Mouse (Mus musculus) heart, postnatal 4 days (tissue): ENCODE measurements at regions not wholly inside any gene's neighbourhood (a gene's known extent, or its start where the extent isn't known, plus 50 kb on each side); places are given as distances from the start of the nearest gene placed in this dataset.

Source experiments
- DNase-seq: peaks from one replicate; pipeline ENCODE4 v3.0.0; 2021

DNA sequence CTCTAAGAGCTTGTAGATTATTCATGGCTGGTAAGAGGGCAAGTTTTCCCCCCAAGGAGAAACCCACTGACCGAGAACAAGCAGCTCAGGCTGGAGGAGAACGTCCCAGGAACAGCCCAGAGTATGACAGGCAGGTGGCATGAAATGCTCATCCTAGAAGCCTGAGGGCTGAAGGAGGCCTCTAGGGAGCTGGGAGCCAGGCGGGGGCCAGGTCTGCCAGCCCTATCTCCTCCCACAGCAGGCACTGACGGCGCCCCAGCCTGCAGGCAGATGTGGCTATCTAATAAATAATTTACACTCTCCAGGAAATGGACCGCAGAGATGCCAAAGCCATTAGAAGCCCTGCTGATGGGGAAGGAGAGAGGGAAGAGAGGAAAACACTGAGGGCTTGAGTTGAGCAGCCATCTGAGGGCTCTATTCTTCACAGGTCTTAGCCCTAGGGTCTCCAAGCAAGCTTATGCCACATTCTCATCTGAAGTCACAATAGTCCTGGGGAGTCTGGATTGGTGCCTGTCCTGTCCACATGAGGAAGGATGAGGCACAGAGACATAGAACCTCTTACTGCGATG, 176.1 kb downstream of the Mycn start:
- no peak for DNase-seq

DNA sequence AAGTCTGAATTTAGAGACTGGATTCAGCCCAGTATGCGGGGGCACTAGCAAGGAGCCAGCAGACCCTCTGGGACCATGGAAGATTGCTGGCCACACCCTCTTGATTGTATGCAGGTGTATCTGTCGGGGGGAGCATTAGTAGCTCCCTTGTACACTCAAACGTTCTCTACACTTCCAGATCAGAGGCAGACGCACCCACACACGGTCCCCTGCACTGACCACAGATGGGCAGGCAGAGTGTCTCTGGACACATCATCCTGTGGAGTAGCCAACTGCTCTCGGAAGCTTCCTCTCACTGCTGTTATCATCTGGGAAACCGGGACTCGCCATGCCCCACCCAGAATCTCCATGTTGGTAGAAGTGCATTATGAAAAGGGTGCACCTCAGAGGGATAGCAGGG, 176.7 kb downstream of the Mycn start:
- no peak for DNase-seq

DNA sequence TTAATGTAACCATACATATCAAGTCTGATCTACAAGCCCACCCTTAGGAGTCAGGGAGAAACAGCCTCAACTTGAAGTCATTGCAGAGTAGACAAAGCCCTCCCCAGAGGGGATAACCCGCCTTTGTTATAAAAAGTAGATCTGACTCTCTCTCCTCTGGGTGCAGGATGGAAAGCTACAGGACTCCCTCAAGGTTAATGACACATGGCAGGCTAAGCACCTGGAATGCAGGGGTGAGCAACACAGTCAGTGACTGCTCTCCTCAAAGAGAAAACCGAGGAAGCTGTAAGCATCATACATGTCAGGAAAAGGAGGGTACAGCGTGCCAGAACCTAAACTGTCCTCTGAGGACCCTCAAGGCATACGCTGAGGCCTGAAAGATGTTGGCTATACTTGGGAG, 177.1 kb downstream of the Mycn start:
- no peak for DNase-seq

DNA sequence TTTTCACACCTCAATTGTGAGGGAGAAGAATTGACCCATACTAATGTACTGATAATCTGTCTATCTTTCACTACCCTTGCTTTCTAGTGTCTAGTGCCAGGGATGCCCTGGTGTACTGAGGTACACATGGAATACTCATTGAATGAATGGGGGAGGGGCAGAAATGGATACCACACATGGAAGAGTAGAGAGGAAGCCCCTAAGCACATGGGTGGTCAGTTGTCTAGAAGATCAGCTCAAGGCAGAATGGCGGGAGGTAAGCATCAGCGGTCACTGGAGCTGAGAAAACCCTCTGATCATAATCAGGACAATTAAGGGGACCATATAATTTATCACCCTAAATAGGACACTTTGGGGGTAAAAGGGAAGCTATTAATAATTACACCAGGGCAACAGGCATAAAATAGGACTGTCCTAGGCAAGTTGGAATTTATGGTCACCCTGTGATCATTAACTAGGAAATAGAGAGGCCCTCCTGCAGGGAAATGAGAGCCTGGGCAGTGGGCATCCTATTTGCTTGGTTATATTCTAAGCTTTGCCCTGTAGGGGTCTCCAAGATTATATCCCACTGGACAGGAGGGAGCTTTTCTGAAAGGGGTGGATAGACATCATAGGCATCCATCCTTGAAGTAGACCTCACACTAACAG, 185.3 kb downstream of the Mycn start:
- no peak for DNase-seq

DNA sequence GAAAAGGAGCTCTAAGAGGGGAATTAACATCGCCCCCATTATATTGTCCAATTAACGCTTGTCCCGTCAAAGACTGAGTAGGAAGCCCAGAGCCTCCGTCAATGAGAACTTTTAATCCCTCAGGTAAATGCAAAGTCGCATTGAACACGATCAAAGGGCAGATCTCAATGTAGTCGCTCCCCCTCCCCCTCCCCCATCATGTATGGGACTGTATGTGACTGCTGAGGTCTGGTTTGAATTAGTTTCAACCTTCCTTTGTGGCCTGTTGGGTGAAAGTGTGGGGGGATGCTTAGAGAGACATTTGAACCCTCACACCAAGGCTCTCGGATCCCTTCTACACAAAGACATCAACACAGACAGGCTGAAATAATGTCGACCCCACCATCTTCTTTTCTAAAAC, 187.9 kb downstream of the Mycn start:
- DNase-seq, result no peak

DNA sequence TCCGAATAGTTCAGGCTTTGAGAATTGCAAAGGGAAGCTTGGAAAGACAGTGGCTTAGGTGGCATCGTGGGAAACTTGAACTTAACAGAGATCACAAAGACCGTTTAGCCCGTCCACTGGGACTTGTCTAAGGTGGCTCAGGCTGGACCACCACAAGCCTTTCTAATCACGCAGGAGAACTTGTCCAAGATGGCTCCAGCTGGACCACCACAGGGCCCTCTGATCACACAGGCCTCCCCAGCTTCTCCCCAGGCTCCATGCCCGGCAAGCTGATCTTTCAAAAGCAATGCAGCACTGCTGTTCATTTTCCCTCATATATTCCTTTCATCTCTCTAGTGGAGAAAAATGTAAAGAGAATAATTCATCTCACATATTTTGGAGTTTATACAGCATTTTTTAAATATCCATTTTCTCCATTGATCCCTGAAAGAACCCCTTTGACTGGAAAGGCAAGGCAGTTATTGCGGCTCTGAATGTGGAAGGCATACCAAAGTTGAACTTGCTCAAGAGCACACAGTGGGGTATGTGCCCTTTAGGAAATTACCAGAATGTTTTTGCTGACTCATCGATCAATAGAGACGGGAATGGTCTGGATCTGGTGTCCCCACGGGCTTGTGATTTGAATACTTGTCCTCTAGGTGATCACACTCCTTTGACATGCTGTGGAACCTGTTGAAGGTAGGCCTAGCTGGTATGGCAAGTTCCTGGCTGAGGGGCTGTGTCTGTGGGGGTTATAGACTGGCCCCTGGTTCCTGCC, 189.9 kb downstream of the Mycn start:
- DNase-seq, result no peak

DNA sequence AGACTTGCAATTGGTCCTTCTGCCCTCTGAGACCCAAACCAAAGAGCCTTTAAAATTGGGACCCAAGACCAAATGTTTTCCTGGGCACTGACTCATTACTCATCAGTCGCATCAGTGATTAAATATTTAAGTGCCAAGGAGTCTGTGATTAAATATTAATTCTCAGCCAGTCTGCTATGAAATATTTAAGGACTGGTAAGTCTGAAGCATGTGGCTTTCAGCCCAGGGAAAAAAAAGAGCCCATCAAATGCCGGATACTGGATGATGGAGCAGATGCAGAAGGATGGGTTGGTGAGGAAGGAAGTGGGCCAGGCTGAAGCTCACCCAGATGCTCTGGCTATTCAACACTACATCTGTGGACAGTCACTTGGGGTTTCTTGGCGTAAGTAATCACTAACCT, 192.0 kb downstream of the Mycn start:
- DNase-seq, result no peak

DNA sequence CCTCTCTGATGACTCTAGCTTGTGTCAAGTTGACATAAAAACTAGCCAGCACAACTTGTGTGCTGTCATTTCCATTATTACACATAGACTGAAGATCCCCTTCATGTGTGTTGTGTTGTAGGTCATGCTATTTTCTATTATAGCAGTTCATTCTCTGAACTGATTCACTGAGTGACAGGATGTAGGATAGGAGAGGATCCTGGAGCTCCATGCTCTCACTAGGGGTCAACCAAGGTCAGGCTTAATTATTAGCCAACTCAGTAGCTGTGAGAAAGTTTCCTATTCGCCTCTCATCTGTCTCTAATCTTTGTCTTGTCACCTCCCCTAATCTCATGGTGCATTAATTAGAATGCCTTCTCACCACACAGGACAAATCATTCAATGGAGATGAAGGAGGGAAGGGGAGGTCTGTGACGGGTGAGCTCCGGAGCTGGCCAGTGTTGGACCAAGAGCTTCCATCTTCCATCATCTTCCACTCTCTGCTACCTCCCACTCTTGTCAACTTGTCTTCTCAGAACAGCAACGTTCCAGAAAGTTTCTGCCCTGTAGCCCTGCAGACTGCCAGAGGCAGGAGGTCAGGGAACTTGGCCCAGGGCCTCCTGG, 194.8 kb downstream of the Mycn start:
- no peak for DNase-seq

DNA sequence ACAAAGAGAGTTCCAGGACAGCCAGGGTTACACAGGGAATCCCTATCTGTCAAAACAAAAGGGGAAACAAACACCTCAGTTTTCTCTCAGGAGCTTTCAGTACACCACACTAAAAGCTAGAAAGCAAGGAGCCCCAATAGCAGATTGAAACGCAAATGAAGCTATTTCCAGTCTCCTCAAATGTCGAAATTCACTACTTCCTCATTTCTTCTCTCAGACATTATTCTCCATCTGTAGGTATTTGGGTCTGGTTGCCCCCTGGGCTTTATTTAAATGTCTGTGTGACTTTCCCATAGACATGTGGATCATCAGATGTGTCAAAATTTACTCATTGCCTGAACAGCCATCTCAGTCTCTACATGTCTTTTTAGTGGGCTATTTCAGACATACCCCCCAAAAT, 197.2 kb downstream of the Mycn start:
- no peak for DNase-seq

DNA sequence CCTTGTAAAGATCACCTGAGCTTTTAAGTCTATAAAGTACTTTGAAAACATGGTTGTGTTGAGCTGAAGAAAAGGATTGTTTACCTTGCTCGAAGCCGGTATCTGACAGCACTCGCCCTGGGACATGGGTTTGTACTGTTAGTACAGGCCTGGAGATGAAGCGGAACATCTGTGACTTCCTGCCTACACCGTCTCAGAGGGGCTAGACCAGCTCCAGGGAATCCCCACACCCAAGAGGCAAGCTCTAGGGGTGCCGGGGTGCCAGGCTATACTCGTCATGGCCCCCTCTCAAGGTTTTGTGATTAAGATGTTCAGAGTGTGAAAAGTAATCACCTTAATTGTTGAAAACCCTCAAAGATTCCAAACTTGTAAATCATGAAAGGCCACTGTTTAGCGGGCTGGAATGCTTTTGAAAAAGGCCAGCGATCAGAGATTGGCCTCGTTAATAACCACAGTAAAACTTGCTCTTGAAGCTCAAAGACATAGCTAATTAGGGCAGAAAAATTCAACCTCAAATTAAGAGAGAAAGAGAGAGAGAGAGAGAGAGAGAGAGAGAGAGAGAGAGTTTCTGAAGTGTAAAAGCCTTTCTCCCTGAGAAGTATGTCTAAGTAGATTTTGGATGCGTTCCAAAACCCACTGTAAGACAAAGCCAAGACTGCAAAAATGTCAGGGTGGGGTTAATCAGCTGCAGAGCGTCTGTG, 202.9 kb downstream of the Mycn start:
- DNase-seq, result no peak

DNA sequence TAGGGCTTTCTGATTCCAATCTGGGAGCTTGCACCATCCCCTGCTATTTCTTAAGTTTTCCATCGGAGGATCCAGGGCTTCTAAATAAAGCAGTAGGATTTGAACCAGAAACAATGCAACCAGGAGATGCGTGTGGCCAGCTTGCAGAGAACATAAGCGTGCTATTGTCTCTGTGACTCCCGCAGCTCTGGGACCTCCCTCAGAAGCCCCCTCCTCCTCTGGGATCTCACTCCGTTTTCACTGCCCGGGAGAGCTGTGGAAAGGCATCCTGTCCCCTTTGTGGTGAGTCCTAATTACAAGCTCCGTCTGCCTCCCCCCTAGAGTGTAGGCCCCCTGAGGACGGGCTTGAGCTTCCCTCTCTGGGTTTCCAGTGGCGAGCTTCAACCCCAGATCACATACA, 215.9 kb downstream of the Mycn start:
- DNase-seq, result no peak

DNA sequence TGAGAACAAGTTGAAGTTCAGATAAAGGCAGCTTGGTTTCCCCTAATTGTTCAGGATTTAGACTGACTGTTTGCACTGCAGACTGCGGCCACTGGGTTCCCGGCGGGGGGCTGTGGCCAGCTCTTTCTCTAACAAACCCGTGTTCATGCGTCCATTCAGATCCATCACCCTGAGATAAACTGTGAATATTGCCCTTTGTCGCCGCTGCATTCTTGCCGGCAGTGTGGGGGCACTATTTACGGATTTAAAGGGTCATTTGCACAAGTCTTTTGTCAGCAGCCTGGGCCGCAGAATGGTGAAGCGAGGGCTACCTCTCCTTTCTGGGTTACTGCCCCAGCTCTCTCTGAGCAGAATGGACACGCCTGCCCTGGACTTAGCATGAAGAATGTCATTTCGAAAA, 216.6 kb downstream of the Mycn start:
- no peak for DNase-seq

DNA sequence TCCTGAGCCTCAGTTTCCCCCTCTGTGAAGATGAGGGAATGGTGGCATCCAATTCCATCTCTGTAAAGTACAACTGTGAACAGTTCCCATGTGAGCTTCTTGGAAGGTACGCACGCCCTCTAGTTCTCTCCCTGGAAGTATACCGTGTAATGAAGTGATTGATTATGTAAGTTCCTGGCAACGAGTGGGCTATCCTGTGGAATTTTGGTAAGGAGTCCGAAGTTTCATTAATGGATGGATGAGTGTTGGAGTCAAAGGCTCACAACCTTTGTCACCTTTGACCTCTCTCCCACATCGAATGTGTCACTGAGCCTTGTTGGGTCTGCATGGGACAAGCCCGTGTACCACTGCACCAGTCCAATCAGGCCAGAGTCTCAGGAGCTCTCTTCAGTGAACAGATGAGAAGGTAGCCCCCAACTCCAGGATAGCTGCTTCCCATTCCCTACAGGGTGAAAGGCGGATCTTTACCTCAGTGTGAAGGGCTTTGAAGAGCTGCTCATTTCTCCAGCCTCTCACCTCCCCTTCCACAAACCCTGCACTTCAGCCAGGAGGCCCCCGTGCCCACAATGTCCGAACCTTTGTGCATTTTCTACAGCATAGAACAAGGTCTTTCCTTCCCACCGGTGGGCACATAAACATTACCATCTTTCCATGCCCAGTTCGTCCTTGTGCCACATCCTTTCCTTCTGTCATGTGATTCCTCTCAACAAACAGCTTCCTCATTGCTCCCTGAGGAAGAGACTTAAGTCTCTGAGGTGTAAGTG, 217.8 kb downstream of the Mycn start:
- no peak for DNase-seq

DNA sequence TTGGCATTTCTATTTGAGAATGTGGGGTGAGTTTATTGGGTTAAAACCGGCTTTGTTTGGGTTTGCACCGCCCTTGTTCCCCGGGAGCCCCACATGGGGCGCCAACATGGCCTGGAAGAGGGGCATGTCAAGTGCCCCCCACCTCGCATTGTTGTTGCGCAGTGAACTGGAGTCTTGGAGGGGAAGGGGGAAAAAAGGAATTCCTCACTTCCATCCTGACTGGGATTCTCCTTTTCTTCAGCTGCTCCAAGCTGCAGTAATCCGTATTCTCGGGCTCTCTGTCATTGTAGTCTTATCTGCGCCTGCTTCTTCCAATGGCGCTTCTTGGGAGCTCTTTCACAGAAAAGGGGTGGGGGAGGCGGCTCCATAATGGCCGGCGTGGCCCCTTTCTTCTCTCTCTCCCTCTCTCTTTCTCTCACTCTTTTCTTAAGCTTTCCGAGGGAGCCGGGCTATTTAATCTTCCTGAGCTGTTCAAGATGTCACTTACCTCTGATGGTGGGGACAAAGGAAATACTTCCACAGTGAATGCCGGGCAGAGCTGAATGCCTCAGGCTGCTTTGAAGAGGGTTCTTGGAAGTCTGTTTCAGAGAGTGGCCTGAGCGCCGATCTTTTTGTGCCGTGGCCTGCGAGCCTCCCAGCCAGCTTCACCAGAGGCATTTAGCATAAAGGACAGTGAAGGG, 218.6 kb downstream of the Mycn start:
- DNase-seq, result no peak

DNA sequence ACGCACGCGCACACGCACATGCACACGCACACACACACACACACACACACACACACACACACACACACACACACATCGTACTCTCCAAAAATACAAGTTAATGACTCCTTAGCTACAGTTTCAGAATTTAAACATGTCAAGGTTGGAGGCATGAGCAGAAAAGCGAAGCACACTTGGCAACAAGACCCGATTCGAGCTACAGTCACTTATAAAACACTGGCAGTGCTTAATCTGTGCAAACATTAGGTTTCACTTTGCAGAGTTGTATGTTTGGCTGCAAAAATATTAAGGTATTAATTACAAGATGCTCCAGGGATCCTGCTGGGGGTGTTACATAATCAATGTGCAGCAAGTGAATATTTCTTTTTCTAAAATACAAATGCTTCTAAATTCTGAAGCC, 225.0 kb downstream of the Mycn start:
- no peak for DNase-seq

DNA sequence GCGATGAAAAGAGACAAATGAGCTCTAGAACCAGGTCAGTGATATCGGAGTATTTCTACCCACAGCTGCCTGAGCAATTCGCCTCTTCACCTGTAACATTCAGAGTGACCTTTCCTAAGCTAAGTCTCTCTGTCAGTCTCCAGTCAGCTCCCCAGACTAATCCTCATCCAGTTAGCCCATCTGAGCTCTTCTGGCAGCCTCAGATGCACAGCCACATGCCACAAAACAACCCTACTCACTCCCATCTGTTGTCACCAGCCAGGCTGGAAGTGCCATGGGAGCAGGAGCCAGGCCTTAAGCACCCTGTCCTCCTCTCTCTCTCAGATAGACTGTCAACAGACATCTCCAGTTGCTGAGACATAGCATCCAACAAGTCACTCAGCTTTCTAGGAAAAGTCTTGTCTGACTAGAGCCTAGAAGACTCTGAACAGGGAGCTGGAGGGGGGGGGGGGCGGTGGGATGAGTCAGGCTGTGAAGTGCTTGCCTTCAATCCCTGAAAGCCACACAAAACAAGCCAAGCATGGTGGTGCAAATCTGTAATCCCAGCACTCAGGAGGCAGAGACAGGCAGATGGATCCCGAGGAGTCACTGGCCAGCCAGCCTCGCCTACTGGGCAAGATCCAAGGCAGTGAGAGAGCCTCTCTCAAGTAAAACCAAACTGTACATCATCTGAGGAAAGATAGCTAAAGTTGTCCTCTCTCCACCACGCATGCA, 225.6 kb downstream of the Mycn start:
- DNase-seq, result no peak

DNA sequence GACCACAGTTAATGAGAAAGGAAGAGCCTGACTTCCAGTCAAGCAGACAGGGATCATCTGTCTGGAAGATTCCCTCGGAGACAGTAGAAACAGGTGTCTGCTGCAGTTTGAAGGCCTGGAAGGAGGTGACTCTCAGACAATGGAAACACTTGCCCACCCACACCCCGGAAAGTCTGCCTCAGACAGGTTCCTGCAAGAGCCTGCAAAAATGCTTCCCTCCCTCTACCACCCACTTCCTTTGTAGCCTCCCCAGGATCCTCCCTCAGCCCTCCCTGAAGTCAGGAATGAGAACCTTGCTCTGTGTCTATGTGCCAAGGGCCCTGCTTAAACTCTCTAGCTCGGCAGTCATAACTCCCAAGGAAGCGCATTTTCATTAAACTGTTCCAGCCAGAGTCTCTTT, 226.2 kb downstream of the Mycn start:
- no peak for DNase-seq

DNA sequence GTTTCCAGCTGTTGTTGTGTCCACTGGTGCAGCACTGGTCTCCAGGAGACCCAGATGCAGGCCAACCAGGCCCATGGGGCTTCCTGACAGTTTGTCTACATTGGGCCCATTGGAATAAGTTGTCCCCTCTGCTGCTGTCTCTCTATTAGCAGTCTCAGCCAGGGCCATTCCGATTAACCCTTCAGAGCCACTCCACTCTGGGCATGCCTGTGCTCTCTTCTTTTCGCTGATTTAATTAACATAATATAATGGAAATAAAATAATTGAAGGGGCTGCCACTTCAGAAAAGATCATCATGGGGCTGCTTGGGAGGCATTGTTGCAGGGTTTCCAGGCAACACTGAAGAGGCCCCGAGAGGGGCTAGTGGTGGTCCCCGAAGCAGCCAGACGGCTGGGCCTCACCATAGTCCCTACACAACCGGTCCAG, 231.5 kb downstream of the Mycn start:
- no peak for DNase-seq

DNA sequence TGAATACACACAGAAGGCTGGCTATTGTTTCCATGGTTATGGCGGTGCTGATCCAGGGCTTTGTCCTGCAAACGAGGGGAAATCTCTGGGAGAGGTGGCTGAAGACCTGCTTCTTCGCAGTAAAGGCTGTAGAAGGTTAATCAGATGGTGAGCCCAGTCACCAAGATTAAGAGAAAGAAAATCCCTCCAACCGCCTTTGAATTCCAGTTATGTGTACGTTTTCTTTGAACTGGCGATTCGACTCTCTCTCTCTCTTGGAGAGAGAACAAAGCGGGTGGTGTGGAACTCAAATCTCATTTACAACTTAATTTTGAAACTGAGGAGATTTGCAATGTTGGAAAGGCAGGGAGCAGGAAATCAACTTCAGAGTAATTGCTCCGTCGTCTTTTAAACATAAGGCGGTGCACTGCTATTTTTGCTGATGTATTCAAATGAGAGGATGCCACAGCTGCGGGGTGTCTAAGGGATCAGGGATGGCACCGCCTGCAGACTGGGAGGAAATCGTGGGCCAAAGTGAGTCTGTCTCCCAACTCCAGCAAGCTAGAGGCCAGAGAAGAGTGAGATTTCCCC, 232.7 kb downstream of the Mycn start:
- no peak for DNase-seq

DNA sequence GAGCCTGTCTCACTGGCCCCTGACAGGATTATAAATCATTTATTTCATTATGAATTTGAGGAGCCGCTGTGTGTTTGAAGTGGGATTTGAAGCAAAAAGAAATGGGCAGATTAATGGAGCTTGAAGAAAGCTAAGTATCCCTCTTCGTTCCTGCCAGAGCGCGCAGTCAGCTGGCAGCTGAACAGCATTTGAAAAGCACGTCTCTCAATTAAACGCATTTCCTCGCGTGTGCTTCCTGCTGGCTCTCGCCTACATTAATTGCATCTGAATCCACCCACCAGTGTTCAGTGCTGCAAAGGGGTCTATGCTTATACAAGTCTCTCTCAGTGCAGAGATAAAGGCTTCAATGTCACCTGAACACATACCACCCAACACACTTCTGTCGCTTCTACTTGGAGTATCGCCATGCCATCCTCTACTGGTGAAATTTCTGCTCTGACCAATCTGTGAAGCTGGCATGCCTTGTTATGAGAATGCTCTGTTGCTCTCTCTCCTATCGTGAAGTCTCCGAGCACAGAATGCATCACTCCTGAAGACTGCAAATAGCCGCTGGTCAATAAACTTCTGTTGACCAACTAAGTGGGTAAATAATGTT, 235.3 kb downstream of the Mycn start:
- DNase-seq, result no peak
